Mouse (Mus musculus) embryonic facial prominence, embryonic 15.5 days (tissue): ENCODE data around the gene Rcl1. TPM values are rescaled to one million over a fixed set of nuclear protein-coding genes. Genes with fewer than 3 reads are reported as not detected.

ENCODE experiments used
- ATAC-seq: fragments of 200-750 bp; cut with Nextera tagmentation; 2 replicates; pipeline ENCODE4 v1.8.0; 2017; ENCODE audit warnings: low read depth, moderate TSS enrichment; ENCODE audit not compliant: insufficient number of reproducible peaks, low FRiP score, low TSS enrichment
- H3K27ac ChIP-seq: fragments of 300-500 bp; sonication (generic); replicated peaks from 2 replicates; pipeline ENCODE4 v1.5.1; 2015; ENCODE audit warnings: mild to moderate bottlenecking, inconsistent platforms
- H3K27me3 ChIP-seq: fragments of 300-500 bp; sonication (generic); 2 replicates; pipeline ENCODE4 v1.6.1; 2015; ENCODE audit warnings: inconsistent platforms
- H3K36me3 ChIP-seq: fragments of 300-500 bp; sonication (generic); 2 replicates; pipeline ENCODE4 v1.6.1; 2015; ENCODE audit warnings: mild to moderate bottlenecking, inconsistent platforms
- H3K4me1 ChIP-seq: fragments of 300-500 bp; sonication (generic); 2 replicates; pipeline ENCODE4 v1.6.1; 2015; ENCODE audit warnings: inconsistent platforms
- H3K4me2 ChIP-seq: fragments of 300-500 bp; sonication (generic); replicated peaks from 2 replicates; pipeline ENCODE4 v1.6.1; 2015; ENCODE audit warnings: mild to moderate bottlenecking, inconsistent platforms
- H3K4me3 ChIP-seq: fragments of 300-500 bp; sonication (generic); replicated peaks from 2 replicates; pipeline ENCODE4 v1.5.1; 2015; ENCODE audit warnings: mild to moderate bottlenecking, inconsistent platforms
- H3K9ac ChIP-seq: fragments of 300-500 bp; sonication (generic); 2 replicates; pipeline ENCODE4 v1.6.1; 2015; ENCODE audit warnings: inconsistent platforms
- H3K9me3 ChIP-seq: fragments of 300-500 bp; sonication (generic); replicated peaks from 2 replicates; pipeline ENCODE4 v1.6.1; 2016; ENCODE audit warnings: inconsistent platforms
- WGBS: fragments of 180-500 bp; shearing (Covaris S2); methylation state at CpG from one replicate; pipeline ENCODE4 v1.1.7; 2015; 5-methylcytosine and 5-hydroxymethylcytosine counted together
- microRNA counts: library from miRNA; unstranded; fragments of <30 nt; microRNA quantifications from one replicate; lab custom pipeline; 2016
- microRNA-seq: library from miRNA; unstranded; fragments of <30 nt; microRNA quantifications from one replicate; pipeline ENCODE4, GENCODE M21; 2016; ENCODE audit warnings: borderline number of aligned reads
- polyA plus RNA-seq: library from polyadenylated mRNA; unstranded; fragments of >200 nt; fragmentation: Nextera tagmentation; extraction: Ambion mirVana; gene quantifications from 2 replicates; pipeline ENCODE4 v1.2.1, GENCODE M21; 2015

Rcl1 gene
- polyA plus RNA-seq, 1 experiment from 2014 or later, result 47.1 TPM

- H3K4me3 ChIP-seq, result no peak overlapping the region
- no peak overlapping the region for H3K4me2 ChIP-seq
- H3K9ac ChIP-seq, result no peak overlapping the region
- no peaks in the 10 kb centered on the region for H3K27me3 ChIP-seq
- no peaks in the 10 kb centered on the region for H3K36me3 ChIP-seq
- ATAC-seq, result no peak
- no peak overlapping the region for H3K27ac ChIP-seq
- H3K9me3 ChIP-seq, result no peaks in the 10 kb centered on the region
- 0 out of 2 replicates have a peak, but pooled peaks cover 4% of the 10 kb centered on the region for H3K4me1 ChIP-seq
- WGBS, result 75% methylated on average over 2 of the region's 2 CpGs
Measured at GRCm38 (mm10) chr19:29188879-29189278, 87.7 kb downstream of the Rcl1 start.

MicroRNAs within 50 kb of the gene (microRNA counts, 519-probe panel; counts per million panel counts)
- microRNA mmu-miR-101b (lab: Ali Mortazavi, UCI), result 2,579 counts per million, percentile 59 among the panel's probes with 10 or more counts

Small RNA genes lying within 50 kb of the gene (microRNA-seq; reads per million reads assigned to microRNA genes)
- 1,397 reads per million, percentile 79 among the genes with 10 or more reads in this experiment for gene Mir101b

Other genes with a start within 250 kb of the Rcl1 start
- 7.3 and 9.1 TPM in 2 replicates for gene Plpp6, start 137.4 kb upstream of the Rcl1 start, polyA plus RNA-seq
- 2.4 and 3.6 TPM in 2 replicates for gene 4430402I18Rik, start 133.6 kb upstream of the Rcl1 start, polyA plus RNA-seq
- 37.1 and 38.6 TPM in 2 replicates for gene Cdc37l1, start 111.0 kb upstream of the Rcl1 start, polyA plus RNA-seq
- 85.3 and 88.0 TPM in 2 replicates for gene Ak3, start 53.4 kb upstream of the Rcl1 start, polyA plus RNA-seq
- 11.7 and 11.8 TPM in 2 replicates for gene Jak2, start 150.5 kb downstream of the Rcl1 start, polyA plus RNA-seq
- 9.0 and 9.9 TPM in 2 replicates for gene Insl6, start 224.0 kb downstream of the Rcl1 start, polyA plus RNA-seq
- gene Rln1, start 233.3 kb downstream of the Rcl1 start, polyA plus RNA-seq, result 0.16 and 0.39 TPM in 2 replicates